Mouse (Mus musculus) embryo, embryonic 9.5 days (tissue): ENCODE results near the gene Gcn1l1.
"Not testable (repeated sequence)": the region's sequence is repeated elsewhere in the genome, so short reads cannot be mapped to it uniquely, and the experiment has no call there.

ENCODE experiments used
- DNase-seq: peaks from one replicate; pipeline ENCODE4 v3.0.0-alpha.2; 2017; ENCODE audit errors: extremely low spot score

The Gcn1l1 gene

GRCm38 (mm10) chr5:115559237-115560101, 5.6 kb upstream of the Gcn1l1 start, which contains the start of gene Rplp0:
Rplp0 (plus strand) TSS chr5:115559467.
- peak; percentile 99 for DNase-seq

DNA sequence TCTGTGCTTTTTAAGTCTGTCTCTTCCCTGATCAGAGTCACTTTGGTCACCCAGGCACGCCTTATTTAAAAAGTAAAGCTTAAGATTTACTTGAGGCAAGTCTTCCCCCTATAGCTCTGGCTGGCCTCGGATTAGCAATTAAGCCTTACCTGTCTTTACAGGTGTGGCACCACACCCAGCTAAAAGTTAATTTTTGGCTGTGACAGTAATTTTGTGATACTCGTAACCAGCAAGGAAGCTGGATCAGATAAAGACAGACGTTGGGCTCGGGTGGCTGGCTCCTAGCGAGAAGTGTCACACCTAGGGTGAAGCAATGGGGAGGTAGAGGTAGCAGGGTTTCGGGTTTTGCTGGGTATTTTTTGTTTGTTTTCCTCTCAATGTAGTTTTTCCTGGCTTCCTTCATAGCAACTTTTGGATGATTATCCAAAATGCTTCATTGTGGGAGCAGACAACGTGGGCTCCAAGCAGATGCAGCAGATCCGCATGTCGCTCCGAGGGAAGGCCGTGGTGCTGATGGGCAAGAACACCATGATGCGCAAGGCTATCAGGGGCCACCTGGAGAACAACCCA, 4.6 kb upstream of the Gcn1l1 start:
- no peak for DNase-seq

GRCm38 (mm10) chr5:115563771-115564585, 1.1 kb upstream of the Gcn1l1 start:
- peak; percentile 47 for DNase-seq

DNA sequence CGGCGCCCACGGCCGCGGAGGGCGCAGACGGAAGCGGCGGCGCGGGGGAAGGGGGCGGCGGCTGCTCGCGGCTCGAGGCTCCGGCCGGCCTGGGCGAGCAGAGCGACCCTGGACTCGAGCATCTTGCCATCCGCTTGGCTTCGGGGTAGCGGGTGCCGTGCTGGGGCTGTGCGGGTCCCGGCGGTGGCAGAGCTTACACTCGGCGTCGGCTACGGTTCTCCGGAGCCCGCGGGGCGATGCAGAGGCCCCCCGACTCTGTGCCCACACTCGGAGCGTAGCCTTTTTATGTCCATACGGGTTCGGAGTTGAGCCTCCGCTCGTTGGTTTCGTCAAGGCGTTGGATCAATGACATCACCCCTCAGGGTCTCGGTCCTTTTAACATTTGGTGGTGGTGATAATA, 349 bp downstream of the Gcn1l1 start:
- no peak for DNase-seq

GRCm38 (mm10) chr5:115568681-115569080, 3.6 kb downstream of the Gcn1l1 start:
- DNase-seq: no peak

GRCm38 (mm10) chr5:115569308-115569707, 4.3 kb downstream of the Gcn1l1 start:
- DNase-seq: no peak

GRCm38 (mm10) chr5:115569721-115570120, 4.7 kb downstream of the Gcn1l1 start:
- no peak for DNase-seq

GRCm38 (mm10) chr5:115571086-115571485, 6.0 kb downstream of the Gcn1l1 start:
- no peak for DNase-seq

DNA sequence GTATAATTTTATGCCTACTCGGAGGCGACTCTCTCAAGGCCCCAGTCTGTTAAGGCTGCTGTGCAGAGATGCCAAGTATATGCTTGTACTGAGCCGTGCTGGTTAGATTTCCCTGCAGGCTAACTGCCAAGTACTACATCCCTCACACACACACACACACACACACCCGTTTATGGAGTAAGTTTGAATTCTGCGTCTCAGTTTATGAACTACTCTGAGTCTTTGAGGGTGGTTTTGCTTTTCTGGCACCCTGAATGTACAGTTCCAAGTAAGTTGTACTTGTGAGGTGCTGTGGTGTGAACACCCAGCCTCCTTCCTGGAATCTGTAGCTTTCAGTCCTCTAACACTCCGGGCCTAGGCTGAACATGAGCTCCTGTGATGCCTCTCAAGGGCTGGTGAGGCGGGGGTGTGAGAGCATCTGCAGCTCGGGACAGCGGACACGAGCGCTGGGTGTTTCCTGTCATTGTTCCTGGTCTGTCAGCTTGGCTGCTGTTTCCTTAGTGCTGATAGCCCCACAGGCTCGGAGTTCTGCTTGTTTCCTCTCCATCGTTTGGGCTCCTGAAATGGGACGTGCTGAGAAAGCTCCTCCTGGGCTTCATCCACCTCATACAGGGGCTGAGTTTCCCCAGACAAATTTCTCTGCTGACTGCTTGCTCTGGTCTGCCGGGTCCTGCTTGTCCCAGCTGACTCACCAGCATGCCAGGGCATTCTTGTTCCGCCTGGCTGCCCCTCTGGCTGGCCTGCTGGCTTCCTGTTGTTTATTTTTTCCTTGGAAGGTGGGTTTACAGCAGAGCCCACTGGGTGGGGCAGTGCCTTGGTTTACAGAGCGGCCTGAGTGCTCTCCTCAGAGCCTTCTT, 7.9 kb downstream of the Gcn1l1 start:
- DNase-seq: no peak

- no peak for DNase-seq
Observed at GRCm38 (mm10) chr5:115574992-115575391, 9.9 kb downstream of the Gcn1l1 start.

GRCm38 (mm10) chr5:115577686-115578085, 12.6 kb downstream of the Gcn1l1 start:
- DNase-seq: not testable (repeated sequence)

DNA sequence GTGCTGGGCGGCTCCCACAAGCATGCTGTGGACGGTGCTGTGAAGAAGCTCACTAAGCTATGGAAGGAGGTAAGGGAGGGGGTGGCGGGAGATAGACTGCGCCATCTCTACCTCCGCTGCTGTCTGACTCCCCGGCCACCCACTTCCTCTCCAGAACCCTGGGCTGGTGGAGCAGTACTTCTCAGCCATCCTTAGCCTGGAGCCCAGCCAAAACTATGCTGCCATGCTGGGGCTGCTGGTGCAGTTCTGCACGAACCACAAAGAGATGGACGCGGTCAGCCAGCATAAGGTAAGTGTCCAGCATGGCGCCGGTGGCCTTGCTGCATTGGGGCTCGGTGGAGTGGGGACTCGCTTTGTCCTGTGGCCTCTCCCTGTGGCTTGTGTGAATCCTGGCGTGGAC, 13.9 kb downstream of the Gcn1l1 start:
- DNase-seq: no peak

DNA sequence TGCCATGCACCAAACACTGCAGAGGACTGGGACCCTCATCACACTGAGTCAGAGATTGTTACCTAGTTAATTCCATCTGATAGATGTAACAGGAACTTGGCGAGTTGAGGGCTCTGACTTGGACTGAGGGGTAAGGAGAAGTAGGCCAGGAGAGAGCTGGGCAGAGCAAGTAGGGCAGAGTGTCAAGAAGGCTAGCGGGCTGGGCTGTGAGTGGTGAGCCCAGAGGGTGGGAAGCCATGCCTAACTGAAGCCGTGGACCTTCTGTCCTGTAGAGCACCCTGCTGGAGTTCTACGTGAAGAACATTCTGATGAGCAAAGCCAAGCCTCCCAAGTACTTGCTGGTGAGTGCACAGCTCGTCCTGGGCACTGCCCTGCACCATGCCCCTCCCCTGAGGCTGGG, 14.3 kb downstream of the Gcn1l1 start:
- no peak for DNase-seq

GRCm38 (mm10) chr5:115580229-115581001, 15.4 kb downstream of the Gcn1l1 start:
- no peak for DNase-seq

GRCm38 (mm10) chr5:115581662-115582061, 16.6 kb downstream of the Gcn1l1 start:
- no peak for DNase-seq

GRCm38 (mm10) chr5:115585616-115586015, 20.6 kb downstream of the Gcn1l1 start:
- no peak for DNase-seq

DNA sequence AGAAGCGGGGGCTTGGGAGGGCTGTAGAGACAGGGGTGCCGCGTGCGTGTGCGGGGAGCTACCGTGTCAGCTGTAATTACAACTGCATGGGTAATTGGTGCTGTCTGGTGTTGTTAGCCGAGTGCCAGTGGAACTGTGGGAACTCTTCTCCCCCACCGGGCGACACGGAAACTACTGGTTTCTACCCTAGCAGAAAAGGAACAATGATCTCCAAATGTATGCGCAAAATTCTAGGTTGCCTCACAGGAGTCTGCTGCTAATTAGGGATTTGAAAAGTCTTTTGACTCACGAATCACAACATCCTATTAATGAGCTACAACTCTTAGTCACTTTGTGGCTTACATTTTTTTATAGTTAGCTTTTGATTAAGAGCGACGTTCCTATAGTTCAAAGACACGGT, 21.1 kb downstream of the Gcn1l1 start:
- DNase-seq: no peak

DNA sequence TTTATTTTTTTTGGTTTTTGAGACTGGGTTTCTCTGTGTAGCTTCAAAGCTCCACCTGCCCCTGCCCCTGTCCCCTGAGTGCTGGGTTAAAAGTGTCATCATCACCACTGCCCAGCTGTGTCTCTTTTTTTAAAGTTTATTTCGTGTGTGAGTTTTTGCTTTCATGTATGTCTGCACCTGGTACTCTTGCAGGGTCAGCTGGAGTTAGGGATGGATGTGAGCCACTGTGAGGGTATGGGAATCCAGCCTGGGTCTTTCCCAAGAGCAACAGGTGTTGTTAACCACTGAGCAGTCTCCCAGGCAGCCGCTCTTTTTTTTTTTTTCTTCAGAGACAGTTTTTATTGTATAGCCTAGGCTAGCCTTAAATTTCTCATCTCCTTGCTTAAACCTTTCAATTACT, 21.7 kb downstream of the Gcn1l1 start:
- no peak for DNase-seq

GRCm38 (mm10) chr5:115591028-115591427, 26.0 kb downstream of the Gcn1l1 start:
- no peak for DNase-seq

GRCm38 (mm10) chr5:115591506-115591905, 26.5 kb downstream of the Gcn1l1 start:
- DNase-seq: no peak

DNA sequence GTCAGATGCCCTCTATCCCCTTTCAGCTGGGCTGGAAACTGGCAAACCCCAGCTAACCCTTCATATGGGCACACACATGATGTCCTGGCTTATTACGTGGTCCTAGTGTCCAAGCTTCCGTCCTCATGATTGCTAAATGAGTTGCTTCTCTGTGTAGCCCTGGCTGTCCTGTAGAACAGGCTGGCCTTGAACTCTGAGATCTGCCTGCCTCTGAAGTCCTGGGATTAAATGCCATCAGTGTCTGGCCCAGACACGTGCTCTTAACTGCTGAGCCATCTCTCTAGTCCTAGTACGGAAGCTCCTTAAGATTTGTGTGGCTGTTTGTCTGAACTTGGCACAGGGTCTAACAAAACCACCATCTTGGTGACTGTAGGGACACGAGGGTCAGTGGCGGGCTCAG, 38.5 kb downstream of the Gcn1l1 start:
- DNase-seq: no peak
